8 mouse cellular contexts compared by ENCODE assay signal in the genomic region with DNA sequence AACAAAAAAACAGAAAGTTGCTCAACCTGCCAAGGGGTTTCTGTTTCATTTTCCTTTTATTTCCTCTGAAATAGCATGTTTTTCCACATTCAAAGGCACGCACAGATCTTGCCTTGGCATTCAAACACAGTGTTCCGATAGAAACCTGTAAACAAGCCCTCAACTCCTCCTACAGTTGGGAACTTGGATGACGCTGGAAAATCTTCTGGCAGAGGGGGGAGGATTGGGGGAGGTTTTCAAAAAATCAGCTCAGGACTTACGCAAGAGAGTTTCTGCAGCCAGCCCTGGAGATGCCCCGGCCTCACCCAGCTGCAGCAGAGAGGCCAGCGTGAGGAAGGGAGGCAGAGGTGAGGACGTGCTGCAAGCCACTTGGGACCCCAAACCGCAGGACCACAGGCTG. TPM values are rescaled to one million over a fixed set of nuclear protein-coding genes. Genes with fewer than 3 reads are reported as not detected.
DNase-seq lines count a peak whose midpoint lies in the region; ATAC-seq and TF ChIP-seq lines count a peak whose summit lies in the region.
"Had no signal": no experiment of that assay in that cellular context is flagged by ENCODE, and none has a peak within 500 bp of the region (broad histone marks: within the 10 kb centered on the region; RNA-seq: fewer than 3 reads in every experiment).

No protein-coding gene starts in this region.

- peak overlapping the region; percentile 89 for H3K27ac ChIP-seq in embryonic facial prominence, embryonic 15.5 days (replicated peaks)
- no peak overlapping the region for H3K27ac ChIP-seq in intestine, postnatal 0 days (ENCODE audit: low read depth, low read length)
- H3K27ac ChIP-seq: midbrain, embryonic 12.5 days had no signal

- no peaks in the 10 kb centered on the region for H3K36me3 ChIP-seq in embryonic facial prominence, embryonic 15.5 days
- no peaks in the 10 kb centered on the region for H3K36me3 ChIP-seq in intestine, postnatal 0 days (ENCODE audit: control insufficient read depth, insufficient read depth)
- H3K36me3 ChIP-seq: midbrain, embryonic 12.5 days had no signal

- no peak overlapping the region for H3K9ac ChIP-seq in embryonic facial prominence, embryonic 15.5 days
- no peak overlapping the region for H3K9ac ChIP-seq in intestine, postnatal 0 days (ENCODE audit: low read depth, low read length)
- H3K9ac ChIP-seq: midbrain, embryonic 12.5 days had no signal

- peak; percentile 30 for TF ChIP-seq CTCF in intestine, postnatal 0 days (IDR thresholded peaks at IDR 0.05; ENCODE audit: low read depth)

- 31% methylated on average over 8 of the region's 8 CpGs for WGBS in embryonic facial prominence, embryonic 15.5 days
- WGBS in intestine, postnatal 0 days: 38% methylated on average over 8 of the region's 8 CpGs

- DNase-seq in thymus, adult 18-20 months: peak; percentile 33 to 40
- no peak for DNase-seq in thymus, postnatal 10 days (ENCODE audit: low spot score in 2 of 2)
- DNase-seq in lung, postnatal 4 days: peak; percentile 78 to 84
- no peak for DNase-seq in embryo, embryonic 10.5 days (ENCODE audit: low spot score)
- DNase-seq in right cerebral cortex, postnatal 4 days: no peak

- no peaks in the 10 kb centered on the region for H3K27me3 ChIP-seq in embryonic facial prominence, embryonic 15.5 days
- H3K27me3 ChIP-seq in intestine, postnatal 0 days (replicated peaks; ENCODE audit: control insufficient read depth, insufficient read depth, low read length): no peaks in the 10 kb centered on the region
- H3K27me3 ChIP-seq: midbrain, embryonic 12.5 days had no signal

- H3K9me3 ChIP-seq in embryonic facial prominence, embryonic 15.5 days (replicated peaks): no peaks in the 10 kb centered on the region
- no peaks in the 10 kb centered on the region for H3K9me3 ChIP-seq in intestine, postnatal 0 days (ENCODE audit: control insufficient read depth)
- H3K9me3 ChIP-seq: midbrain, embryonic 12.5 days had no signal

- H3K4me1 ChIP-seq in embryonic facial prominence, embryonic 15.5 days: peaks cover 8% of the 10 kb centered on the region
- H3K4me1 ChIP-seq in intestine, postnatal 0 days (replicated peaks; ENCODE audit: control insufficient read depth, insufficient read depth, low read length): no peaks in the 10 kb centered on the region

- peak; percentile 75 for ATAC-seq in embryonic facial prominence, embryonic 15.5 days (ENCODE audit: insufficient number of reproducible peaks, low FRiP score, low TSS enrichment, low read depth)
- peak; percentile 36; the same call in 1 of the 2 replicates for ATAC-seq in intestine, postnatal 0 days

- no peak overlapping the region for H3K4me3 ChIP-seq in embryonic facial prominence, embryonic 15.5 days (replicated peaks)
- H3K4me3 ChIP-seq in intestine, postnatal 0 days (ENCODE audit: low read depth, low read length): no peak overlapping the region
- H3K4me3 ChIP-seq: midbrain, embryonic 12.5 days had no signal

- peak overlapping the region; percentile 12; the same call in 1 of the 2 replicates for H3K4me2 ChIP-seq in embryonic facial prominence, embryonic 15.5 days (replicated peaks)
- 0 out of 2 replicates have a peak overlapping the region, but pooled peaks have one; percentile 1 for H3K4me2 ChIP-seq in intestine, postnatal 0 days (replicated peaks; ENCODE audit: low read depth)
- H3K4me2 ChIP-seq: midbrain, embryonic 12.5 days had no signal

RNA-seq across cellular contexts. Expression of a gene that starts 1.4 kb away (rescaled TPM):
- polyA plus RNA-seq in embryonic facial prominence, embryonic 15.5 days (2015; fragmentation: Nextera tagmentation; extraction: Ambion mirVana): 22.9 and 33.3 TPM in 2 replicates
- polyA plus RNA-seq in intestine, postnatal 0 days (2015; fragmentation: Nextera tagmentation; extraction: Ambion mirVana): 6.8 and 7.8 TPM in 2 replicates

RNA-seq across cellular contexts. Expression of a gene that starts 15.2 kb away (rescaled TPM):
- polyA plus RNA-seq in embryonic facial prominence, embryonic 15.5 days (2015; fragmentation: Nextera tagmentation; extraction: Ambion mirVana): 12.1 and 15.4 TPM in 2 replicates
- polyA plus RNA-seq in intestine, postnatal 0 days (2015; fragmentation: Nextera tagmentation; extraction: Ambion mirVana): 8.9 and 11.1 TPM in 2 replicates

Comparison
In these comparisons a context has a peak if more than half of its experiments do, and no peak if none do; other contexts are left out.
1. DNase-seq: peak in thymus, adult 18-20 months (2 of 2) and lung, postnatal 4 days (2 of 2); none in thymus, postnatal 10 days (0 of 2), embryo, embryonic 10.5 days (single experiment) and right cerebral cortex, postnatal 4 days (single experiment).